Mouse (Mus musculus): Measurements from ENCODE around the gene Abhd6. TPM values are rescaled to one million over a fixed set of nuclear protein-coding genes. Genes with fewer than 3 reads are reported as not detected.

Abhd6 gene
- polyA plus RNA-seq, 1 experiment from 2014 or later: 0.40 TPM

DNA sequence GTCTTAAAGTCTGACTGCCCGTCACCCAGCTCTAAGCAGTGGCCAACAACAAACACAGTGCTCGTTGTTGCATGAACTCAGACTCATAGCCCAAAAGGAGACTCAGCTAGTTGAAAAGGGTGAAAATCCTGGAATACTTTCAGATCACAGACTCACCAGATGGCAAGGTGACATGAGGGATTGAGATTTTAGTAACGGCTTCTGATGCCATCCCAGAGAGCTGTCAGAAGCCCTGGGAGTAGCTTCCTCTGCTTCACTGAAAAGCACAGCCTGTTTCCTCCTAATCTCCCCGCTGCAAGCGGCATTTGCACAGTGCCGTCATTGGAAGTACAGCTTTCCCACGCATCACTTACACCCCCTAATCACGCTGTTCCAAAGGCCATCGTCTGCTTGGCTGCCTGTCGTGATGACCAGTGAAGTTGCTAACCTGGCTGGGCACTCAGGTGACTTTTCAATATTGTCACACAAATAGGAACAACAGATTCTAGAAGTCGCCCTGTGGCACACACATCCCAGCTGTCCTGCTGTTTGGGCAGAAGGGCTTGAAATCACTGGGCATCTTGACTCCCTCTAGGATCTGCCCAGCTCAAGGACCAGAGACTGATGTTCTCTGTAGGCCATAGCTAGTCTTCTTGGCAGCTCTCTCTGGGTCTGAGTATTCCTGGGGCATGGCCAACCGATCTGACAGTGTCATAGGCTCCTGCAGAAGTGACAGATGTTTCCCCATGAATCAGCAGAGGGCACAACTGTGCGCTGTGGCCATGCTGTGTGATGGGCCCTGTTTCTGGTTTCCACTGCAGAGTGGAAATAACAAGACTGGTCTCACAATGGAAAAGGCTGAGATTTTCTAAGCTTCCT, 29.6 kb downstream of the Abhd6 start:
- 91% methylated on average over 13 of the region's 13 CpGs for WGBS (ENCODE audit: missing documents)
- no peaks in the 10 kb centered on the region for H3K36me3 ChIP-seq (ENCODE audit: inconsistent target)
- no peak overlapping the region for H3K27ac ChIP-seq
- no peaks in the 10 kb centered on the region for H3K79me2 ChIP-seq (ENCODE audit: inconsistent target)
- no peak overlapping the region for H3K4me3 ChIP-seq (ENCODE audit: inconsistent target)

DNA sequence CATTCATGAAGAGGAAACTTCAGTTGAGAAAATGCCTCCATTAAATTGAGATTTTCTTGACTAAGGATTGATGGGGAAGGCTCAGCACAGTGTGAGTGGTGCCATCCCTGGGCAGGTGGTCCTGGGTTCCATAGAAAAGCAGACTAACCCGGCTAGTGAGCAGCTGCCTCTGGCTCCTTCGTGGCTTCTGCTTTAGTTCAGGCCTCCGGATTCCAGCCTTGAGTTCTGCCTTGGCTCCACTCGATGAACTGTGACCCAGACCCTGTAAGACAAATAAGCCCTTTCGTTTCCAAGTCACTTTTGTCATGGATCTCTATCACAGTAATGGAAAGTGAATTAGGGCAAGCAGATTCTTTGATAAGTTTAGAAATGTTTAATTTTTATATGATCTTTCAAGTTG, 31.9 kb downstream of the Abhd6 start:
- no peak overlapping the region for H3K4me3 ChIP-seq (ENCODE audit: inconsistent target)
- WGBS (ENCODE audit: missing documents): 90% methylated on average over 5 of the region's 5 CpGs
- no peaks in the 10 kb centered on the region for H3K79me2 ChIP-seq (ENCODE audit: inconsistent target)
- no peaks in the 10 kb centered on the region for H3K36me3 ChIP-seq (ENCODE audit: inconsistent target)
- H3K27ac ChIP-seq: no peak overlapping the region

DNA sequence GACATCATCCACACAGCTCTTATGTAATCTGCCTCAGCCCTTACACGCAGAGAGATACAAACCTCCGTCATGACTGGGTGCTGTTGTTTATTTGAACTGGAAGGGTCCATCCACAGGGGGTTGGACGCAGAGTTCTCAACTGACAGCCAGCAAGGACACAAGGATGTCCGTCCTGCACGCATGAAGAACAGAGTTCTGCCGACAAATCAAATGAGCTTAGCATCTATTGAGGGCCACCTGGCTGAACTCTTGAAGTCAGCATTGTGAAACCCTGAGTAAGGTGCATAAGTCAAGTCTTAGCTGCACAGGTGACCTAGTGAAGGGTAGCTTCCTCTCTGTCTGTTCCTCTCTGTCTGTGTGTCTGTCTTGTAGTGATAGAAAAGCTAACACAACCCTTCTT, 33.2 kb downstream of the Abhd6 start:
- WGBS (ENCODE audit: missing documents): 97% methylated on average over 6 of the region's 6 CpGs
- Histone ChIP-seq H3K79me2 (ENCODE audit: inconsistent target) (no peaks in the 10 kb centered on the region), H3K4me3 (ENCODE audit: inconsistent target) (no peak overlapping the region), H3K36me3 (ENCODE audit: inconsistent target) (no peaks in the 10 kb centered on the region), H3K27ac (no peak overlapping the region)

DNA sequence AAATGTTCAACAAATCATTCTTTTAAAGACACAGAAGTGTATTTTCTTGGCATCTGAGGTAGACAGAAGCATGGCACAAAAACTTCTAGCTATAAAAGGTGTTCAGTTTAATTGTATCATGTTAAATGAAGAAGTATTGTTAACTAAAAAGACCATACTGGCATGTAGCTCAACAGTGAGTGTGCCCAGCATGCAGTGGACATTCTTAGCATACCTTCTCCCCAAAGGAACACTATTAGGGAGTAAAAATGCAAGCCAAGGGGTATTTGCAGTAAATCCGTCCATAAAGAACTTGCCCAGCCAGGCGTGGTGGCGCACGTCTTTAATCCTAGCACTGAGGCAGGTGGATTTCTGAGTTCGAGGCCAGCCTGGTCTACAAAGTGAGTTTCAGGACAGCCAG, 33.7 kb downstream of the Abhd6 start:
- WGBS (ENCODE audit: missing documents): 88% methylated on average over 5 of the region's 5 CpGs
- Histone ChIP-seq H3K27ac (no peak overlapping the region), H3K36me3 (ENCODE audit: inconsistent target) (no peaks in the 10 kb centered on the region), H3K4me3 (ENCODE audit: inconsistent target) (no peak overlapping the region), H3K79me2 (ENCODE audit: inconsistent target) (no peaks in the 10 kb centered on the region)

DNA sequence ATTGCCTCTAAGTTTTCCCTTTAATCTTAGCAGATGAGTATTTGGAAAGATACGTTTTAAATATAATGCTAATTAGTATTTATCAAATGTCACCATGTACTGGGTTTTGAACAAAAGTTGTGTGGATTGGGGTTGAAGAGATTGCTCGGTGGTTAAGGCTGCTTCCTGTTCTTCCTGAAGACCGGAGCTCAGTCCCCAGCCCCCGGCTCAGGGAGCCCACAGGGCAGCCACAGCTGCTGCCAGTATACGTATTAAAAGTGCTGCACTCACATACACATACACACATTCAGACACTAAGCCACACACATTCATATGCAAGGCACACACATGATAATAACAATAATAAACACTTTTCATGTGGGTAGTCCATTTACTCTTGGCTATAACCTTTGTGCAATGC, 35.4 kb downstream of the Abhd6 start:
- H3K27ac ChIP-seq: no peak overlapping the region
- no peaks in the 10 kb centered on the region for H3K79me2 ChIP-seq (ENCODE audit: inconsistent target)
- WGBS (ENCODE audit: missing documents): 15% methylated on average over 5 of the region's 5 CpGs

DNA sequence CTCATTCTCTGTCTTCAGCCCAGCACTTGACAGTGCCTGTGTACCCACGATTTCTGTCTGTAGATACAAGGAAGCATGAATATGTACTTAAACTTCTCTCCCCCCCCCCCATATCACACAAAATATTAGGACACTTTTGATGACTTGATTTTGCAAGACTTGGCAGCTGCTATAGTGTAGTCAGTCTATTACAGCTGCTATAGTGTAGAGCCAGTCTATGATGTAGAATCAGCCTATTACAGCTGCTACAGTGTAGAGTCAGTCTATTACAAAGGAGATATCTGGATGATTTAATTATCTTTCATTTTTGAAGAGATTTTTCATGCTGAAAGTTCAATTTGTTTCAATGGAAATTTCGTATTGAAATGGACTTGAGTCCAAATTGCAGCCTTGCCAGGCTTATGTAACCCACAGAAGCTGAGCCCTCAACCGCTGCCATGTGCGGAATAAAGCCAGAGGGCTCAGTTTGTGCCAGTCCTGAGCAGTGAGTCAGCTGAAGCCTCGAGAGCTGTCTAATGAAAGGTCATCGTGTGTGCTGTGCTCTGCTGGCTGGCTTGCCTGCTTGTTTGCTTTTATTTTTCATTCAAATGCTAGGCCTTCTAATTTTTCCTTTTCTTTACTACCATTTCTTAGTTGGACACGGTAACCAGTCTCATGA, 36.2 kb downstream of the Abhd6 start:
- no peaks in the 10 kb centered on the region for H3K79me2 ChIP-seq (ENCODE audit: inconsistent target)
- no peak overlapping the region for H3K4me3 ChIP-seq (ENCODE audit: inconsistent target)
- no peak overlapping the region for H3K27ac ChIP-seq
- no peaks in the 10 kb centered on the region for H3K36me3 ChIP-seq (ENCODE audit: inconsistent target)
- 67% methylated on average over 7 of the region's 7 CpGs for WGBS (ENCODE audit: missing documents)

More for the DNA sequence above, 35.4 kb downstream of the Abhd6 start:
- no peak overlapping the region for H3K4me3 ChIP-seq (ENCODE audit: inconsistent target)
- H3K36me3 ChIP-seq (ENCODE audit: inconsistent target): no peaks in the 10 kb centered on the region

GRCm38 (mm10) chr14:8040179-8040578, 37.5 kb downstream of the Abhd6 start:
- no peak overlapping the region for H3K27ac ChIP-seq

GRCm38 (mm10) chr14:8040911-8041678, 38.4 kb downstream of the Abhd6 start:
- WGBS (ENCODE audit: missing documents): 96% methylated on average over 12 of the region's 12 CpGs
- H3K4me3 ChIP-seq (ENCODE audit: inconsistent target): no peak overlapping the region
- H3K79me2 ChIP-seq (ENCODE audit: inconsistent target): no peaks in the 10 kb centered on the region
- no peak overlapping the region for H3K27ac ChIP-seq
- no peaks in the 10 kb centered on the region for H3K36me3 ChIP-seq (ENCODE audit: inconsistent target)

More at GRCm38 (mm10) chr14:8040179-8040578, 37.5 kb downstream of the Abhd6 start:
- Histone ChIP-seq H3K36me3 (ENCODE audit: inconsistent target) (no peaks in the 10 kb centered on the region), H3K4me3 (ENCODE audit: inconsistent target) (no peak overlapping the region), H3K79me2 (ENCODE audit: inconsistent target) (no peaks in the 10 kb centered on the region)
- 68% methylated on average over 3 of the region's 3 CpGs for WGBS (ENCODE audit: missing documents)

DNA sequence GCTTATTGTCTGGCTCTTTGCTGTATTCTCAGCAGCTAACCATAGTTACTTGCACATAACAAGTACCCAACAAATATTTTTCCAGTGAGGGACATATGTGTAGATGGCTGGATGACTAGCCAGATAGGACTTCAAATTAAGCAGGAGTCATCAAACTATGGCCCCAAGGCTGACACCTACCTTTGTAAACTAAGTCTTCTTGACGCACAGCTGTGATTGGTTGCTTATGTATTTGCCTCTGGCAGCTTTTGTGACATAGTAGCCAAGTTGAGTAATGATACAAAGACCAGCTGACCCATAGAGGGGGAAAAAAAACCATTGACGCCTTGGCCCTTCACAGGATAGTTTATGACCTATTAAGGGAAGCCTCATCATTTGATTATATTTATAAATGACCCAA, 39.4 kb downstream of the Abhd6 start:
- H3K79me2 ChIP-seq (ENCODE audit: inconsistent target): no peaks in the 10 kb centered on the region
- no peaks in the 10 kb centered on the region for H3K36me3 ChIP-seq (ENCODE audit: inconsistent target)
- 94% methylated on average over 2 of the region's 2 CpGs for WGBS (ENCODE audit: missing documents)
- H3K4me3 ChIP-seq (ENCODE audit: inconsistent target): no peak overlapping the region
- H3K27ac ChIP-seq: no peak overlapping the region

GRCm38 (mm10) chr14:8042577-8042976, 39.9 kb downstream of the Abhd6 start:
- H3K4me3 ChIP-seq (ENCODE audit: inconsistent target): no peak overlapping the region
- no peak overlapping the region for H3K27ac ChIP-seq
- 97% methylated on average over 9 of the region's 9 CpGs for WGBS (ENCODE audit: missing documents)
- H3K79me2 ChIP-seq (ENCODE audit: inconsistent target): no peaks in the 10 kb centered on the region
- H3K36me3 ChIP-seq (ENCODE audit: inconsistent target): no peaks in the 10 kb centered on the region

- Histone ChIP-seq H3K27ac (no peak overlapping the region), H3K36me3 (ENCODE audit: inconsistent target) (no peaks in the 10 kb centered on the region), H3K79me2 (ENCODE audit: inconsistent target) (no peaks in the 10 kb centered on the region), H3K4me3 (ENCODE audit: inconsistent target) (no peak overlapping the region)
- WGBS (ENCODE audit: missing documents): 73% methylated on average over 8 of the region's 8 CpGs
Observed at GRCm38 (mm10) chr14:8044330-8044729, 41.6 kb downstream of the Abhd6 start.

DNA sequence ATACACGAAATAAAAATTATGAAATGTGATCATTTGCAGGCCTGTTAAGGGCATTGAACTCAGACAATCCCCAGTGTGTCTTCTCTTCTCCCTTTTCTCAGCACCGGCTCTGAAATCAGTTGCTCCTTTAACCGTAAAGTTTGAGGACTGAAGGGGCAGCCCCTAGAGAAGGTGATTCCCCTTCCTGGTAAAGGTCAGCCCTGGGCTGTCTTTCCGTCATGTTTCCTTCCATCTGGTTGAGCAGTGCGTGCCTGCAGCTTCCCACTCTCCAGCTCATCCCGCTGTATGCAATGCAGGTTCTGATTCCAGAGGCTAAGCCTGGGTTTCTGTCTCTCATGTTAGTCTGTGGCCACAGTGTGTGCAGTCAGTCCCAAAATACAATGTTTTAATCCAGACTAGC, 42.1 kb downstream of the Abhd6 start:
- H3K4me3 ChIP-seq (ENCODE audit: inconsistent target): no peak overlapping the region
- H3K79me2 ChIP-seq (ENCODE audit: inconsistent target): no peaks in the 10 kb centered on the region
- 88% methylated on average over 6 of the region's 6 CpGs for WGBS (ENCODE audit: missing documents)
- no peaks in the 10 kb centered on the region for H3K36me3 ChIP-seq (ENCODE audit: inconsistent target)
- H3K27ac ChIP-seq: no peak overlapping the region

- H3K36me3 ChIP-seq (ENCODE audit: inconsistent target): no peaks in the 10 kb centered on the region
- WGBS (ENCODE audit: missing documents): 91% methylated on average over 11 of the region's 11 CpGs
- H3K79me2 ChIP-seq (ENCODE audit: inconsistent target): no peaks in the 10 kb centered on the region
- H3K27ac ChIP-seq: no peak overlapping the region
- no peak overlapping the region for H3K4me3 ChIP-seq (ENCODE audit: inconsistent target)
Observed at GRCm38 (mm10) chr14:8045187-8045846, 42.6 kb downstream of the Abhd6 start.

GRCm38 (mm10) chr14:8046839-8047238, 44.1 kb downstream of the Abhd6 start:
- H3K79me2 ChIP-seq (ENCODE audit: inconsistent target): no peaks in the 10 kb centered on the region
- no peak overlapping the region for H3K27ac ChIP-seq
- H3K36me3 ChIP-seq (ENCODE audit: inconsistent target): no peaks in the 10 kb centered on the region
- WGBS (ENCODE audit: missing documents): 97% methylated on average over 6 of the region's 6 CpGs
- H3K4me3 ChIP-seq (ENCODE audit: inconsistent target): no peak overlapping the region
